Mouse (Mus musculus) embryo, embryonic 10 days (tissue): ENCODE measurements at regions not wholly inside any gene's neighbourhood (a gene's known extent, or its start where the extent isn't known, plus 50 kb on each side); places are given as distances from the start of the nearest gene placed in this dataset.

ENCODE experiments used
- DNase-seq: peaks from one replicate; pipeline ENCODE4 v3.0.0-alpha.2; 2015; ENCODE audit warnings: low spot score

GRCm38 (mm10) chr17:15194894-15195461, 153.6 kb upstream of the Gm3448 start:
- peak; percentile 68 for DNase-seq

- no peak for DNase-seq
Observed at GRCm38 (mm10) chr17:15193831-15194230, 152.5 kb upstream of the Gm3448 start.

GRCm38 (mm10) chr17:15192840-15193239, 151.5 kb upstream of the Gm3448 start:
- peak; percentile 43 for DNase-seq

- DNase-seq, result peak; percentile 65
Observed at GRCm38 (mm10) chr17:15185217-15185616, 143.9 kb upstream of the Gm3448 start.

GRCm38 (mm10) chr17:15183800-15184199, 142.5 kb upstream of the Gm3448 start:
- no peak for DNase-seq

GRCm38 (mm10) chr17:15182105-15182504, 140.8 kb upstream of the Gm3448 start:
- no peak for DNase-seq

GRCm38 (mm10) chr17:15180223-15180860, 139.0 kb upstream of the Gm3448 start:
- DNase-seq, result no peak

- peak; percentile 50 for DNase-seq
Observed at GRCm38 (mm10) chr17:15179411-15179951, 138.1 kb upstream of the Gm3448 start.

GRCm38 (mm10) chr17:15177390-15177789, 136.1 kb upstream of the Gm3448 start:
- DNase-seq, result no peak

GRCm38 (mm10) chr17:15174354-15174953, 133.1 kb upstream of the Gm3448 start:
- no peak for DNase-seq

GRCm38 (mm10) chr17:15167927-15168326, 126.6 kb upstream of the Gm3448 start:
- no peak for DNase-seq

- DNase-seq, result peak; percentile 28
Observed at GRCm38 (mm10) chr17:15157693-15158333, 116.5 kb upstream of the Gm3448 start.

GRCm38 (mm10) chr17:15152996-15153735, 111.8 kb upstream of the Gm3448 start:
- no peak for DNase-seq

- no peak for DNase-seq
Observed at GRCm38 (mm10) chr17:15152477-15152876, 111.1 kb upstream of the Gm3448 start.

GRCm38 (mm10) chr17:15151695-15152094, 110.4 kb upstream of the Gm3448 start:
- no peak for DNase-seq

- DNase-seq, result no peak
Observed at GRCm38 (mm10) chr17:15146607-15147006, 105.3 kb upstream of the Gm3448 start.

GRCm38 (mm10) chr17:15145191-15145968, 104.0 kb upstream of the Gm3448 start:
- no peak for DNase-seq

- DNase-seq, result no peak
Observed at GRCm38 (mm10) chr17:15140391-15140790, 99.1 kb upstream of the Gm3448 start.
